Mouse (Mus musculus) hindbrain, embryonic 16.5 days (tissue): ENCODE data around the gene AI182371. TPM values are rescaled to one million over a fixed set of nuclear protein-coding genes. Genes with fewer than 3 reads are reported as not detected.

Experiments used
- polyA plus RNA-seq: library from polyadenylated mRNA; unstranded; fragments of >200 nt; fragmentation: Nextera tagmentation; extraction: Ambion mirVana; gene quantifications from 2 replicates; pipeline ENCODE4 v1.2.1, GENCODE M21; 2015

AI182371 gene
- polyA plus RNA-seq, 1 experiment from 2014 or later = 0.60 TPM

Other genes with a start within 250 kb of the AI182371 start
- 0.16 and 0.35 TPM in 2 replicates for gene Cutal, start 227.1 kb downstream of the AI182371 start, polyA plus RNA-seq
- gene Psmd5, start 226.6 kb downstream of the AI182371 start, polyA plus RNA-seq = 96.8 and 105 TPM in 2 replicates
- gene Phf19, start 187.5 kb downstream of the AI182371 start, polyA plus RNA-seq = 2.2 and 2.7 TPM in 2 replicates
- gene Traf1, start 139.8 kb downstream of the AI182371 start, polyA plus RNA-seq = 2.5 and 4.0 TPM in 2 replicates
- gene Hc, start 40.1 kb downstream of the AI182371 start, polyA plus RNA-seq = 0.24 TPM in 2 replicates
- 7.3 and 8.9 TPM in 2 replicates for gene Cntrl, start 7.9 kb upstream of the AI182371 start, polyA plus RNA-seq
- 426 and 462 TPM in 2 replicates for gene Rab14, start 99.6 kb upstream of the AI182371 start, polyA plus RNA-seq
- 31.6 and 36.7 TPM in 2 replicates for gene Gsn, start 154.8 kb upstream of the AI182371 start, polyA plus RNA-seq
- gene Stom, start 235.4 kb upstream of the AI182371 start, polyA plus RNA-seq = 28.7 and 29.8 TPM in 2 replicates